Mouse (Mus musculus) lung, postnatal 10 days (tissue): Measurements from ENCODE around the gene Fkbp8.

Experiments used
- DNase-seq: peaks from one replicate; pipeline ENCODE4 v3.0.0; 2021

The Fkbp8 gene

DNA sequence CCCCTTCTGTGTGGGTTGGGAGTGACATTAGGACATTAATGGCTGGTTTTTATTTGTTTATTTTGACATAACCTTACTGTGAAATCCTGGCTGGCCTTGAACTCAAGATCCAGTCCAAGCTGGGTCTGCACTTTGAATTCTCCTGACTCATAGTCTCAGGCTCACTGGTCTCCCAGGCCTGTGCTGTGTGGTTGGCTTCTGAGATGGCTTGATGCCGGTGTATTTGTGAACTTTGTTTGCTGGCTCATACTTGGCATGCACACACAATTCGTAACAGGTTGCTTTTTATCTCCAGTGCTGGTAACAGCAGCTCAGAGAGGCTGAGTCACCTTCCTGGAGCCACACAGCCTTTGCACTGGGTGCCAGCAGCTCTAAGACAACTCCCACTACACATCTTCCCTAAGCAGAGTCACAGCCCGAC, 2.2 kb downstream of the Fkbp8 start:
- DNase-seq = no peak

DNA sequence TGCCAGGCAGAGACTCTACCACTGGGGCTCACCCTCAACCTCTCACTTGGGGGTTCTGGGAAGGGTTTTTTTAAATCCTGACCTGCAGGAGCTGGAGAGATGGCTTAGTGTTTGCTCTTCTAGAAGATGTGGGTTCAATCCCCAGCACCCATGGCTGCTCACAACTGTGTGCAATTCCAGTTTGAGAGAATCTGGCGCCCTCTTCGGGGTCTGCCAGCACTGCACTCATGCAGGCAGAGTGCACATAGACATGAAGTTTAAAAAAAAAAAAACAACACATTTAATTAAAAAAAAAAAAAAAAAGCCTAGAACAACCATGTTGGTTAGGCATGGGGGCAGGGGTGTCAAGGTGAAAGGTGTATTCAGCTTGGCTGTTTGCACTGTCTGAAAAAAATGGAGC, 2.8 kb downstream of the Fkbp8 start:
- DNase-seq = peak; percentile 37

DNA sequence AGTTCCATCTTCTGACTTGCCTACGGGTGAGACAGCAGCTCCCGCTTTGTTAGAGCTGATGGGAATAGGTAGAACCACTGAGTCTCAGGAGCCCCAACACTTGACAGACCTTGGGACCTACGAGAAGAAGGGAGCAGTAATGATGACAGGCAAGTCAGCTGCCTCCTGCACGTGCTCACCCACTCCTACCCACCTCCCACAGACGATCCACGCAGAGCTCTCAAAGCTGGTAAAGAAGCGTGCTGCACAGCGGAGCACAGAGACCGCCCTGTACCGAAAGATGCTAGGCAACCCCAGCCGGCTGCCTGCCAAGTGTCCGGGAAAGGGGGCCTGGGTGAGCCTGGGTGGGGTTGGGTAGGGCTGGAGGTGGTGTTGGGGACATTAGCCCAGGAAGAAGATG, 6.8 kb downstream of the Fkbp8 start:
- no peak for DNase-seq

DNA sequence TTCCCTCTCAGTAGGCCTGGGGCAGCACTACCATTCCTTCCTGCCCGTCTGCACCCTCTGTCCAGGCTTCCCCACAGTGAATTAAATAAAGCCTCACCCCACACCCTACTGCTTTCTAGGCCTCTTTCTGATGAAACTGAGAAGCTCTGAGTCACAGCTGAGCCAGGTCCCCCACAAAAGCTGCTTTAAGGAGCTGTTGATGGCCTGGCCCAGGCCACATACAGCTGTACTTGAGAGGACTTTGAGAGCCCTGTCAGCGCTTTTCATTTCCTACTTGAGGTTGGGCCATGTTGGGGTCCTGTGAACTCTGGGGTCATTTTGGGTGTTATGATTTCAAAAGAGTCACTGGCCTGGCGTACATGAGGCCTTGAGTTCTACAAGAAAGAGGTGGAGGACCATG, 7.7 kb downstream of the Fkbp8 start:
- DNase-seq = peak; percentile 61

DNA sequence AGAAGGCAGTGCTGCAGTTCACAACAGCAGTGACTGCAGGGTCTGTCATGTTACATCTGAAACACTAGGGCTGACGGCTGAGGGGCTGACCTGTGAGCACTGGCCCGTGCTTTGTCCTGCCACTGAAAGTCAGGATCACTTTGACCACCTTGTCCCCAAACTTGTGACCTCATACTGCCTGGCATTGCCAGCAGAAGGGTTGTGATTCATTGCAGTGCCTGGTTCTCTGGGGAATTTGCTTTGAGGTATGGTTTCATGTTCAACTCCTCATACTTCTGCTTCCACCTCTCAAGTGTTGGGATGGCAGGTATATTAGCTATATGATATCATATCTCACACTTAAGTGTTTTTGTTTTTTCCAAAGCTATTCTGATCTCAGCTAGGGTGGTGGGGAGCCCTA, 8.2 kb downstream of the Fkbp8 start:
- DNase-seq = no peak

DNA sequence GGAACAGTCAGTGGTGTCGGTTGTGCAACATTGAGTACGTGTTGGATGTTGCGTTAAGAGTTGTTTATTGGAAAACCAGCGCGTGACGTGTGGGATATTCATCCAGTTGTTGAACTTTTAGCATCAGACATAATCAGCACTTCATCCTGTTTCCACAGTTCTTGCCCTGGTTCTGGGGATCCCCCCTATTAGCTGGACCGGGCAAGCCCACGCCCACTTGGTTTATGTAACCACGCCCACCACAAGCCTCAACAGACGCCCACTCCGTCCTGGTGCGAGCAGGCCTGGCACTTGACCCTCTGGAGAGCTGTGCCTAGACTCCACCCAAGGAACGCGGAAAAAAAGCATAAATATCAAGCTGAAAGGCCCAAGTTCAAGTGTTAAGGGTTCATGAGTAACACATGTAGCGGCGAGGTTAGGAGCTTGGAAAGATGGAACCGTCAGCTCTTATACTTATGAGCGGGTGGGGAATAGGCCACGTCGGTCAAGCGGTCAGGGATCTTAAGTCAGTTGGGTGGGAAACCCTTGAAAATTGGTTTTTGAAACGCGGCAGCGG, 10.6 kb downstream of the Fkbp8 start:
- DNase-seq = peak; percentile 90

DNA sequence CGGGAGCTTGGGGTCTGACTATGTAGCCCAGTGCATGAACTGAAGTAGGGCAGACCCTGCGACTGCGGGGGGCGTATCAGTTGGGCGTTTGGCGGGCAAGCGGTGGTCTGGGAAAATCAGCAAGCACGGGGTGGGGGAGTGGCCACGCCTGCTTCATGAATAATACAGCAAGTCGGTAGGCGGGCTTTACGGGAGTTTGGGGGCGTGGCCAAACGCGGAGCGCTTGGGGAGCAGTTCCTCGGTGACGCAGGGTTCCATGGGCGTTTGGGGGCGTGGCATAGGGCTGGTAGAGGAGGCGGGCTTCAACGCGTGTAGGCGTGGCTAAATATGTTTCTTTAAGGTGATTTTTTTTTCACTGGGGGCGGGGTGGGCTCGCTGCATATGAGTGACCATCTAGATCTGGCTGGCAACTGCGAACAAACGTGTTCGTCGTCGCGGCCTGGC, 11.1 kb downstream of the Fkbp8 start:
- peak; percentile 100 for DNase-seq

DNA sequence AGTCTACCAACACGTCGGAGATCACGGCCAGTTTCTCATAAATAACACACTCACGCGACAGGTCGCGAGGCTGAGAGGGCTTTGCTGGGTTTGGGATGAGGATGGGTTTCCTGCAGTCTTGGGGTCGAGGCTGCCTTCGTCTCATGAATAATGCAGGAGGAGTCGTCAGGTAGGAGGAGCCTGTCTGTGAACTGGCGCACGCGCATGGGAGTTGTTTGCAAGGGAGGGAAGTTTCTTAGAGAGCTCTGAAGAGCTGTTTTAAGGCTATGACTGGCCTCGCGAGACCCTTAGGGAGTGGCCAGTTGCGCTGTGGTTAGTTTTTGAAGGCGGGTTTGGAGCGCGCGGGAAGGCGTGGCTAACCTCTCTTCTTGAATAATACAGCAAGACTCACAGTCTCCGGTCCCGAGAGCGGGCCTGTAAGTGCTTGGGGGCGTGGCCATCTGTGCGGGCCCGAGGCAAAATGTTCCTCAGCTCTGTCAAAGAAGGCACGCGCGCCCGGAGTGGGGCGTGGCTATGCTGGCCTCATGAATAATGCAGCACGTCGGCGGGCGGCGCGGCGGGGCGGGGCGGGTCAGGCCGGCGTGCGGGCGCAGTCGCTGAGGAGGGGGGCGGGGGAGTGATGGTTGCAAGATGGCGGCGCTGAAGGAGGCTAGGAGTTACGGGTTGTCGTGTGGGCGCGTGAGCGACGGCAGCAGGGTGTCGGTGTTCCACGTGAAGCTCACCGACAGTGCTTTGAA, 11.7 kb downstream of the Fkbp8 start, which contains the start of gene Ell:
Ell (plus strand) TSS at position 381 of the 737 bp plus-strand sequence.
- DNase-seq = peak; percentile 100

DNA sequence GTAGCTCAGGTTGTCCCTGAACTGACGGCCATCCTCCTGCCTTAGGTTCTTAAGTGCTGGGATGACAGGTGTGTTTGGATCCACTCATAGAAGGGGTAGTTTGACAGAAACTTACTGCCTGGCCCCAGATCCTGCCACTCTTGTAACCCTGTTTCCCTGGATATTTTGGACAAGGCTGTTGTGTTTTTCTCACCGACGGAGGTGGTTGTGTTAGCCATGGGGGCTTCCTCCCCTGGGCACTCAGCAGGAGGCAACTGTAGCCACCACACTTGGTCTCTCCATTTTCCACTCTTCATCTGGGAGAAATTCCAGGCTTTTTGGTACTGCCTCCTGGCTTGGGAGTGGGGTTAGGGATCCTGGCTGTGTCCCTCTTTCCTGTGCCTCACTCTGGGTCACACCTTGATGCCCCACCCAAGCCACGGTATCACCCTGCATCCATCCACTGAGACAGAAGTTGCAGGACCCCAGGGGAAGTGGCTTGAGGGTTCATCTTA, 12.5 kb downstream of the Fkbp8 start:
- DNase-seq = no peak

DNA sequence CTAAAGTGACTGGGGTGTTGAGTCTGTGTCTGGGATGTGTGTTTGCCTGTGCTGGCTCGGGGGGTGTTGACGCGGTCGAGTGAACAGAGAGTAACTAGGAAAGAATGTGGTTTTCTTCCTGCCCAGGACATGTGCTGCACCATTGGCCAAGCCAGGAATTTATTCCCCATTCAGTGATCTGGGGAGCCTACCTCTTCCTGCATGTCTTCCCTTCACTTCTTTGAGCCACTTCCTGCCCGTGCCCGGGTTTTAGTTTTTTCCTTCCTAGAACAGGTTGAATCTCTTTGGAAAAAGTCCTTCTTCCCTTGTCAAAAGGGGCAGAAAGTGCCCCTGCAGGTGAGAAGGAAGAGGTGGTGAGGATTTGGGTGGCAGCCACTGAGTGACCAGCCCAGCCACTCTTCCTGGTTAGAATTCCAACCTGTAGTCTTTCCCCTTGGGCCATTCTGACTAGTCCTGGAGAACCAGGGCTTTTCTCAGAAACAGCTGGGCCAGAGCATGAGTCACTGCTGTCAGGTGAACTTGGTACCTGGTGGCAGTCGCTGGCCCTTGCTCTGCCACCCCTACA, 13.1 kb downstream of the Fkbp8 start:
- no peak for DNase-seq

DNA sequence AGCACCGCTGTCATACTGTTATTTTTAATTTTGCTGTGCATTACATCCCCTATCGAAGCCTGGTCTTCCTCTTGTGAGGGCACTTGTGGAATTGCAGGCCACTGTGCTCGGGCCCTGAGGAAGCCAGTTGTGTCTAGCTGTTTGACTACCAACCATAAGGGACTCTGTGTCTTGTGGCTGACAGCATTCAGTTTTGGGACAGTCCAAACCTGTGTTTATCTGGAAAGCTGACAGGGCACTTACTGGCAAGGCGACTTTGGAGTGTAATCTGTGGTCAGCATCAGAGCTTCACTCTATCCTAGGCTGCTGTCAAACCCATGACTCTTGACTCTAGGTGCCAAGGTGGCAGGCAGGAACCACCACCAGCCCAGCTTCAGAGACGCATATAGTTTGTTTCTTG, 13.6 kb downstream of the Fkbp8 start:
- DNase-seq = no peak

DNA sequence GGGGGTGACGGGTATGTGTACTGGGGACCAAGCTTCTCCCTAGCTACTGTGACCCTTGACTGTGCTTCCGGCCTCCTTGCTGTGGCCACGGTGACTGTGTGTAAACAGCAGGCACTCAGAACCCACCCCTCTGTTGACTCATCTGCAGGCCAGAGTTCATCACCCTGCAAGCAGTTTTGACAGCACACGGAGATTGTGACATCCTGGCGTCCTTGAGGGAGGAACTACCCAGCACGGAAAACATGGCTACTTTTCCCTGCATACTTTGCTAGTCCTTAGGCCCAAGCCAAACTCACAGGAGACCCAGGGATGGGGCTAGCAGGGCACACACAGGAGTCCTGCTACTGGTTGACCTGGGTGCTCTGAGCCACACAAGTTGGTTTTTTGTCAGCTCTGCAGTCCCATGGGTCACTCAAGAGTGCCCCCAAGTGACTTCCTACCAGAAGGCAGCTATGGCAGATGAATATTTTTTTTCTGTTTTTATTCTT, 16.7 kb downstream of the Fkbp8 start:
- DNase-seq = peak; percentile 73

DNA sequence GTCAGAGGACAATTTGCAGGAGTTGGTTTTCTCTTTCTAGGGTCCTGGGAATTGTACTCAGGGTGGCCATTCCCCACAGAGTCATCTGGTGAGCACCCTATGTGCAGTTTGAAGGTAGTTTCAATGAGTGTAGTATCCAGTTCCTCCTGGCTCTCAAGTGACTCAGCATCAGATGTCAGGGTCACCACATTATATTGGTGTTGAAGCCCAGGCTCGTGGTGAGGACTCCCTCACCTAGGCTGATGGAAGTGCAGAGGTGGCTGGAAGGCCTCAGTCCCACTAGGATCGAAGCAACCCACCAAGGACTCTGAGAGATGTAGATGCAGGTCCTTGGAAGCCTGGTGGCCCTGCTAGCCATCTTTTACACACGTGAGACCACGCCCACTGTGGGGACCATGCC, 18.9 kb downstream of the Fkbp8 start:
- peak; percentile 3 for DNase-seq

DNA sequence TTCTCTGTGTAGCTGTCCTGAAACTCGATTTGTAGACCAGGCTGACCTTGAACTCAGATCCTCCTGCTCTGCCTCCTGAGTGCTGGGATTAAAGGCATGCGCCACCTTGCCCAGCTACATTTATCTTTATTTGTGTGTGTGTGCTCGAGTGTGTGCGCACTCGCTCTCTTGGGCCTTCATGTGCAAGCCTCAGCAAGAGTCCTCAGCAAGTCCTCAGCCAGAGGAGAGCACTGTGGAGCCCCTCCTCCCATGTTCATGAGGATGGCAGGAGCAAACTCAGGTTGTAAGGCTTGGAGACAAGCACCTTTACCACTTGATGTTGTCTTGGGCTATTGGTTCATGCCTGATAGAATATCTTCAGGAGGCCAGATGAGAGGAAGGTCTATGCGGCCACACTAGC, 20.2 kb downstream of the Fkbp8 start:
- DNase-seq = peak; percentile 36

DNA sequence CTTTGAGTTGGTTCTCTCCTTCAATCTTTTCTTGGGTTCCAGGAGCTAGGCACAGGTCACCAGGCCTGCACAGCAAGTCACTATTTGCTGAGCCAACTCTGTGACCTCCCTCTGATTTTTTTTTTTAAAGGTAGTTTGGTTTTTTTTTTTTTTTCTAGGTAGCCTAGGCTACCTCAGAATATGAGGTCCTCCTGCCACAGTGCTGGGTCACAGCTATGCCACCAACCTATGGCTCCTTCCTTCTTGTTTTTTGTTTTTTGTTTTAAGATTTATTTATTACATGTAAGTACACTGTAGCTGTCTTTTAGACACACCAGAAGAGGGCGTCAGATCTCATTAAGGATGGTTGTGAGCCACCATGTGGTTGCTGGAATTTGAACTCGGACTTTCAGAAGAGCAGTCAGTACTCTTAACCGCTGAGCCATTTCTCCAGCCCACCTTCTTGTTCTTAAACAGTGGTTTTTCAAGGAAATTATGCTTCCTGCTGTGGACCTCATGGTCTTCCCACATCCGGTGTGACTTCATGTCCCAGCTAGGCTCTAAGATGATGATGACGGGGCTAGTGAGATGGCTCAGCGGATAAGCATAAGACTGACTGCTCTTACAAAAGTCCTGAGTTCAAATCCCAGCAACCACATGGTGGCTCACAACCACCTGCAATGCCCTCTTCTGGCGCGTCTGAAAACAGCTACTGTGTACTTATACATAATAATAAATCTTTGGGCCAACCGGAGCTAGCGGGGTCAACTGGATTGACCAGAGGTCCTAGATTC, 22.1 kb downstream of the Fkbp8 start:
- no peak for DNase-seq

DNA sequence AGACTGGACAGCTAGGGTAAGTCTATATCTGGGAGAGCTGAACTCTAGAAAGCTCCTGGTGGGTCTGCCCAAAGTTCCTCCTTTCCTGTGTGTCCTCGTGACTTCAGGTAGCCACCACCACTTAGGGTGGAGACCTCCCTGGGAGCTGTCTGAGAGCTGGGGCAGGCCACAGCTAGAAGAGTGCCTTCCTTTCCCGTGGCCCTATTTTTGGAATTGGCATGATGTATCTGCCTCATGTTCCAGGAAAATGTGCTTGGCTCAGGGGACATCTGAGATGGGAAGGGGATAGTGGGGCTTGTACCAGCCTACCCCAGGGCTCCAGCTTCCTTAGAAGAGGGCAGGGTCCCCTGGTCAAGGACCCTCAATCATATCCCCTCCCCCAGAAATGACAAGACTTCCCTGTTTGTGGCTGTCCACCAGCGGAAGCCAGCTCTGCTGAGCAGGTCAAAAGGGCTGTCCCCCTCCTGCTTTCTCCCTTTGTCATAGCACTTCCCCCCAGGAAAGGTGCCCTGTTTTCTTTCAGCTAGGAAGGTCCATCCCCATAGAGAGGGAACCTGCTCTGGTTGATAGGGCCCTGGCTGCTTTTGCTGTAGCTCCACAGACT, 24.1 kb downstream of the Fkbp8 start:
- no peak for DNase-seq

DNA sequence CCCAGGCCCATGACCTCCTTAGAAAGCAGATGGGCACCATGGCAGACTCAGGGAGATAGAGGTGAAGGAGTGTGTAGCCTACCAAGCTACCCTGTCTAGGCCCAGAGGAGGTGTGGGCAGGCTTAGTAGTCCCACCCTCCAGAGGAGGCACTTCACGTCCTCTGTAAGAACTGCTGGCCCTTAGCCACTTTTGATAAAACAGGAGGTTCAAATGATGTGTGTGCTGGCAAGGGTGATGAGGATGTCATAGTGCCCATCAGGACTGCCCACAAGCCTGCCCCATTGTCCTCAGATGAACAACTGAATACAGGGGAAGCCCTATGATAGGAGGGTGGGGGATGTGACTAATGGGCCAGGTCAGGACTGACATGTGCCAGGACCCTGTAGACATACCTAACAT, 25.3 kb downstream of the Fkbp8 start:
- peak; percentile 60 for DNase-seq

DNA sequence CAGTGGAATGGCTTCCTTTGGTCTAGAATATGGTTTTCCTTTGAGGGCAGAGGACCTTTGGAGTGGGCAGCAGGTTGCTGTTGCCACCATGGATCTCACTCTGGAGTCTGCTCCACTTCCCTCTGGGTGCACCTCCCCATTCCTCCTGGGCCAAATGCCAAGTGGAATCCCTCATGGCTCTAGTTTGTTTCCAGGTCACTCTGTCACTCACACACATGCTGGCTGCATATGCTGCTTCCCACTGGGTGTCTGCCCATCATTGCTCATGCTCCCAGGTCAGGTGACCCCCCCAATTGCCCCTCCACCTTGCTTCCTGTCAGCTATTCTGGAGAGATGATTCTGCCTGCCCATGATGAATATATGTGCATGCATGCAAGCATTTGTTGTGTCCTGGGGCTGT, 26.2 kb downstream of the Fkbp8 start:
- DNase-seq = peak; percentile 76

DNA sequence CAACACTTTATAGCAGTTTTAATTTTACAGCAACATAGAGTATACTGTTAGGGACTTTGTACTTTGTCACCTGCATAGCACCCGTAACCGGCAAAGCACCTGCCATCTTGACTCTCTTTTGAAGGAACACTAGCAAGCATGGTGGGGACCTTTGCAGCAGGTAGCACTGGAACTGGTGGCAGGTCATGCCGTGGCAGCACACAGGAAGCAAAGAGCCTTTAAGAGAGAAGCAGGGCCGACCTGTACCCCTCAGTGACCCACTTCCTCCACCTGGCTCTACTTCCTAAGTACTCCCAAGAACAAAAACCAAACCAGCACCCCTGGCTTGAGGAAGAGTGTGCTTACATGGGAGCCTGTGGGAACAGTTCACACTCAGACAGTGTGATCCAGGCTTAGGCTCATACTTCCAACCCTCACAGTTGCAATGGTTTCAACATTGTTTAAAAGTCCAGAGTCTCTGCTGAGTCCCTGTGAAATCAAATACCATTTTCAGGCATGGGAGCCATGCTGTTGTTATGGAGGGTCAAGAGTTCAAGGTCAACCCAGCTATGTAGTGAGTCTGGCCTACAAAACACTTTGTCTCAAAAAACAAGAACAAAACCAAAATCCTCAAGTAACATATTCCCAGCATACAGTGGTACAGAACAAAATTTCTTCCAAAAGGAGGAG, 27.7 kb downstream of the Fkbp8 start:
- DNase-seq = no peak

DNA sequence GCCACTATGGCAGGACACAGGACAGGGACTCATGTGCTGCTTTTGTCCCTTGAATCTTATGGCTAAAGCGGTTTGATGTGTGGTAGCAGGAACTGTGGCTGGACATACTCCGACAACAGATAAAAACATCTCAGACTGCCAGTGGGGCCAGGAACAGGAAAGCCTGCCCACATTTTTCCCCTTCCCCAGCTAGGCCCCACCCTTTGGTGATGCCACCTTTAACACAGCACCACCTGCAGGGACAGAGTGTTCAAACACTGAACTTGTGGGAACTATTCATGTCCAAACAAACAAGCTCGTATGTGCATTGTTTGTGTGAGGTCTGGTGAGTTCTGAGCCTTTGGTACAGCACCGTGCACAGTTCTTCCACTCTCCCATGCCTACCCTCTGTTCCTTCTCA, 30.8 kb downstream of the Fkbp8 start:
- DNase-seq = peak; percentile 61

DNA sequence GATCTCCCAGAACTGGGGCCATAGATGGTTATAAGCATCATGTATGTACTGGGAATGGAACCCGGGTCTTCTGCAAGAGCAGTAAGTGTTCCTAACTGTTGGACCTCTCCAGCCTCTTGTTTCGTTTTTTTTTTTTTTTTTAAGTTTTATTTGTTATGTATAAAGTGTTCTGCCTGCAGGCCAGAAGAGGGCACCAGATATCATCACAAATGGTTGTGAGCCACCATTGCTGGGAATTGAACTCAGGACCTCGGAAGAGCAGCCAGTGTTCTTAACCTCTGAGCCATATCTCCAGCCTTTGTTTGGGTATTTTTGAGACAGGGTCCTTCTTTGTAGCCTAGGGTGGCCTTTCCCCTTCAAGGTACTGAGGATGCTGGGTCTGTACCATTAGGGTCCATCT, 31.5 kb downstream of the Fkbp8 start:
- no peak for DNase-seq

DNA sequence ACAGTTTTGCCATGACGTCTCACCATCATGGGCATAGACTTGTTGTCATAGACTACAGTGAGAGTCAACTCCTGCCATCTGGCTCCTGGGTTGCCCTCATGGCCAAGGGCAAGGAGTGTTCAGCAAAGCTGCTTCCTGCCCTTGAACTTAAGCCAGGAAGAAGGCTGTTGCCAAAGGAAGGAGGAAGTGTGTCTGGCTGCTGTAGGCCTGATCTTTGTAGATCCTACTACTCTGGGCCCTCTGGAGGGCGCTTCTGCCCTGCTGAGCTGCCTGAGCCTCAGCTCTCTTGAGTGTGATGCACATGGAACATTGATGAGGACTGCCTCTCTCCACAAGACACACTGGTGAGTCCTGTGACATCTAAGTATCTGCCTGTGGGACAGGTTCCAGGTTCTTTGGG, 32.6 kb downstream of the Fkbp8 start:
- DNase-seq = peak; percentile 90
